Mouse (Mus musculus) stomach, postnatal 0 days (tissue): ENCODE results near the gene Mfsd14a.

Source experiments
- CTCF ChIP-seq: IDR thresholded peaks from 2 replicates; pipeline ENCODE4 v1.5.1; 2016; ENCODE audit warnings: antibody characterized with exemption, low read depth, mild to moderate bottlenecking, moderate library complexity
- EP300 ChIP-seq: optimal IDR thresholded peaks from 2 replicates; pipeline ENCODE3; 2016; ENCODE audit warnings: antibody characterized with exemption

- TF ChIP-seq CTCF (no peak), EP300 (no peak)
Measured at GRCm38 (mm10) chr3:116695666-116695985, 33.1 kb upstream of the Mfsd14a start.
